Mouse (Mus musculus): ENCODE measurements at regions not wholly inside any gene's neighbourhood (a gene's known extent, or its start where the extent isn't known, plus 50 kb on each side); places are given as distances from the start of the nearest gene placed in this dataset.

GRCm38 (mm10) chr13:52078561-52078960 lies 232.1 kb downstream of the Gadd45g start:
- no peak for TF ChIP-seq CTCF (IDR thresholded peaks at IDR 0.05; ENCODE audit: insufficient read depth, low read depth, low read length)
- no peak for TF ChIP-seq POLR2A (IDR thresholded peaks at IDR 0.05; ENCODE audit: insufficient read depth, low read depth, low read length)

All from olfactory bulb, adult 2 months (tissue).